10 mouse cellular contexts compared by ENCODE assay signal in the genomic region with DNA sequence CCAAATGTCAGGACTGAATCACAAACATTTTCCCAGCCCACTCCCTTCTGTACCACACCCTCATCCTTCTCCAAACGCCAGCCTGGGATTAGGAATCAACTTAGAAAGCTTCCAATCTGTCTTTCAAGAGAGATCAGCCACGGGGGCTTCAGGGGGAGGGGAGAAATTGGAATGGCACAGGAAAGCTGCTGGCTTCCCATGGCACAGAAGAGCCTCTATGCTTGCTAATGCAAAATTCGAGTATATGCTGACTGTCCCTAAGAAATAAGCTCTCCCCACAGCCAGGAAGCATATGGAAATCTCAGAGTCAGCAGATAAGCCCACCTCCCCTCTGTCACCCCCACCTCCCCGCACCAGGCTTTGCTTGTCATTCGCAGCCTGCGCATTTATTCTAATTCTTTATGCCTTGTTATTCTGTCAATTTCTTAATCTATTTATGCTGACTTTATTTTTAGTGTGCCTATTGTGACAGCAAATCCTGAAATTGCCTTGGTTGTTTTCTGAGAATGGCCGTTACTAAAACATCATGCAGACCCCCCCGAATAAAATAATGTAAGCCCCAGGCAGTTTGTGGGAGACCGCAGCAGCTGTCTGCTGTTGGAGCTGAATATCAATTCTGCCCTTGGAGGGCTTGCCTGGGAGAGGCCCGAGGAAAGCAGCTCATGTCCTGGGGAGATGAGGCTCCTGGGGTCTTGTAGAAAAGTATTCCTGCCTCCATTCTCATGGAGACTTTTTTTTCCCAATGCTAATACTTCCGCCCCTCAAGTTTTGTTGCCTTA. TPM values are rescaled to one million over a fixed set of nuclear protein-coding genes. Genes with fewer than 3 reads are reported as not detected.
DNase-seq lines count a peak whose midpoint lies in the region; ATAC-seq lines count a peak whose summit lies in the region.
"Had no signal": no experiment of that assay in that cellular context is flagged by ENCODE, and none has a peak within 500 bp of the region (broad histone marks: within the 10 kb centered on the region; RNA-seq: fewer than 3 reads in every experiment).

No protein-coding gene starts in this region.

- H3K36me3 ChIP-seq in kidney, embryonic 15.5 days = no peaks in the 10 kb centered on the region
- H3K36me3 ChIP-seq: heart, embryonic 12.5 days; intestine, embryonic 15.5 days had no signal

- no peak overlapping the region for H3K27ac ChIP-seq in kidney, embryonic 15.5 days
- H3K27ac ChIP-seq: intestine, embryonic 15.5 days had no signal

- 0 out of 2 replicates have a peak, but pooled peaks cover 5% of the 10 kb centered on the region for H3K4me1 ChIP-seq in kidney, embryonic 15.5 days
- H3K4me1 ChIP-seq: intestine, embryonic 15.5 days had no signal

- H3K9ac ChIP-seq in kidney, embryonic 15.5 days = no peak overlapping the region
- H3K9ac ChIP-seq: heart, embryonic 12.5 days; intestine, embryonic 15.5 days had no signal

- no peaks in the 10 kb centered on the region for H3K9me3 ChIP-seq in kidney, embryonic 15.5 days (replicated peaks)
- H3K9me3 ChIP-seq: heart, embryonic 12.5 days; intestine, embryonic 15.5 days had no signal

- DNase-seq in kidney, postnatal 14 days = no peak
- peak; percentile 57 to 62 for DNase-seq in right cerebral cortex, postnatal 10 days (ENCODE audit: low spot score in 2 of 2)
- no peak for DNase-seq in right cerebral cortex, postnatal 4 days
- peak; percentile 70 for DNase-seq in layer of hippocampus, adult 9-11 months
- DNase-seq in telencephalon, adult 2 months (ENCODE audit: low read depth, low spot score) = peak; percentile 38
- no peak for DNase-seq in testis, postnatal 14 days (ENCODE audit: low spot score)

- no peak overlapping the region for H3K4me3 ChIP-seq in kidney, embryonic 15.5 days (replicated peaks)
- H3K4me3 ChIP-seq: heart, embryonic 12.5 days; intestine, embryonic 15.5 days had no signal

- H3K27me3 ChIP-seq in kidney, embryonic 15.5 days = no peaks in the 10 kb centered on the region
- H3K27me3 ChIP-seq: intestine, embryonic 15.5 days had no signal

- 41% methylated on average over 11 of the region's 11 CpGs for WGBS in kidney, embryonic 15.5 days

- peak overlapping the region; percentile 24; the same call in 1 of the 2 replicates for H3K4me2 ChIP-seq in kidney, embryonic 15.5 days
- H3K4me2 ChIP-seq: heart, embryonic 12.5 days; intestine, embryonic 15.5 days had no signal

- no peak for ATAC-seq in kidney, embryonic 15.5 days (replicated peaks; ENCODE audit: low FRiP score)
- no peak for ATAC-seq in inflammation-experienced regulatory T-cells, adult 6 months
- ATAC-seq: intestine, embryonic 15.5 days had no signal

RNA-seq across cellular contexts. Expression of a gene that starts 41.2 kb away (rescaled TPM):
- polyA plus RNA-seq in kidney, embryonic 15.5 days (2015; fragmentation: Nextera tagmentation; extraction: Ambion mirVana) = not detected in 2 replicates
- not detected for polyA plus RNA-seq in inflammation-experienced regulatory T-cells, adult 6 months (2017; shearing (Covaris generic))
- polyA plus RNA-seq: heart, embryonic 12.5 days; intestine, embryonic 15.5 days had no signal

Comparison
In these comparisons a context has a peak if more than half of its experiments do, and no peak if none do; other contexts are left out.
1. DNase-seq: peak in right cerebral cortex, postnatal 10 days (2 of 2), layer of hippocampus, adult 9-11 months (single experiment) and telencephalon, adult 2 months (single experiment); none in kidney, postnatal 14 days (single experiment), right cerebral cortex, postnatal 4 days (single experiment) and testis, postnatal 14 days (single experiment).